Mouse (Mus musculus) forebrain, postnatal 0 days (tissue): Measurements from ENCODE around the gene Slc27a4. TPM values are rescaled to one million over a fixed set of nuclear protein-coding genes. Genes with fewer than 3 reads are reported as not detected.
A peak's percentile ranks its signal among the peaks of the same experiment; 100 is the strongest.
"Not testable (repeated sequence)": the region's sequence is repeated elsewhere in the genome, so short reads cannot be mapped to it uniquely, and the experiment has no call there.

Experiments
- ATAC-seq: fragments of 200-750 bp; cut with Nextera tagmentation; 2 replicates; pipeline ENCODE4 v1.8.0; 2017; ENCODE audit warnings: mild to moderate bottlenecking, moderate library complexity
- DNase-seq: peaks from one replicate; pipeline ENCODE4 v3.0.0-alpha.2; 2015
- H3K27ac ChIP-seq: fragments of 300-500 bp; sonication (generic); 2 replicates; pipeline ENCODE4 v1.5.1; 2014; ENCODE audit warnings: low read depth, mild to moderate bottlenecking, antibody characterized with exemption, low read length, moderate library complexity, mixed read lengths
- H3K27me3 ChIP-seq: fragments of 300-500 bp; sonication (generic); 2 replicates; pipeline ENCODE4 v1.6.1; 2014; ENCODE audit warnings: mild to moderate bottlenecking, low read length, mixed read lengths; ENCODE audit not compliant: insufficient read depth
- H3K36me3 ChIP-seq: fragments of 300-500 bp; sonication (generic); 2 replicates; pipeline ENCODE4 v1.6.1; 2014; ENCODE audit warnings: mild to moderate bottlenecking, moderate library complexity; ENCODE audit not compliant: insufficient read depth
- H3K4me1 ChIP-seq: fragments of 300-500 bp; sonication (generic); 2 replicates; pipeline ENCODE4 v1.6.1; 2014; ENCODE audit warnings: antibody characterized with exemption; ENCODE audit not compliant: insufficient read depth
- H3K4me2 ChIP-seq: fragments of 300-500 bp; sonication (generic); 2 replicates; pipeline ENCODE4 v1.6.1; 2014; ENCODE audit warnings: low read depth, mild to moderate bottlenecking, moderate library complexity
- H3K4me3 ChIP-seq: fragments of 300-500 bp; sonication (generic); 2 replicates; pipeline ENCODE4 v1.5.1; 2014; ENCODE audit warnings: low read depth, low read length, mixed read lengths
- H3K9ac ChIP-seq: fragments of 300-500 bp; sonication (generic); 2 replicates; pipeline ENCODE4 v1.6.1; 2014; ENCODE audit warnings: mild to moderate bottlenecking
- H3K9me3 ChIP-seq: fragments of 300-500 bp; sonication (generic); 2 replicates; pipeline ENCODE4 v1.6.1; 2016; ENCODE audit warnings: low read length
- CTCF ChIP-seq: sonication (generic); IDR thresholded peaks from 2 replicates; pipeline ENCODE4 v1.5.1; 2016; ENCODE audit warnings: antibody characterized with exemption, control low read depth, low read depth
- WGBS: fragments of 180-500 bp; shearing (Covaris S2); extraction: QIAGEN DNeasy Blood & Tissue Kit; methylation state at CpG from one replicate; pipeline ENCODE4 v1.1.7; 2014; 5-methylcytosine and 5-hydroxymethylcytosine counted together
- polyA plus RNA-seq: library from polyadenylated mRNA; unstranded; fragments of >200 nt; fragmentation: Nextera tagmentation; extraction: Ambion mirVana; gene quantifications from 2 replicates; pipeline ENCODE4 v1.2.1, GENCODE M21; 2015
- total RNA-seq: library from RNA; depleted of rRNA; stranded (reverse); fragments of >200 nt; gene quantifications from 2 replicates; pipeline ENCODE4 v1.2.3, GENCODE M21; 2014

Gene Slc27a4
- total and polyA plus RNA-seq, 2 experiments from 2014 or later: 40.3 to 82.9 TPM

GRCm38 (mm10) chr2:29771611-29772461, 30.6 kb upstream of the Slc27a4 start:
- ATAC-seq (no peak), DNase-seq (no peak)

GRCm38 (mm10) chr2:29773323-29773722, 29.1 kb upstream of the Slc27a4 start:
- no peak for DNase-seq
- H3K9ac ChIP-seq: no peak overlapping the region
- H3K27ac ChIP-seq: no peak overlapping the region
- 93% methylated on average over 4 of the region's 4 CpGs for WGBS
- H3K4me3 ChIP-seq: no peak overlapping the region
- no peak for ATAC-seq
- H3K9me3 ChIP-seq: no peaks in the 10 kb centered on the region
- no peaks in the 10 kb centered on the region for H3K27me3 ChIP-seq
- no peak for TF ChIP-seq CTCF
- peaks cover 23% of the 10 kb centered on the region for H3K36me3 ChIP-seq
- no peak overlapping the region for H3K4me2 ChIP-seq
- no peaks in the 10 kb centered on the region for H3K4me1 ChIP-seq

More at GRCm38 (mm10) chr2:29771611-29772461, 30.6 kb upstream of the Slc27a4 start:
- no peak overlapping the region for H3K9ac ChIP-seq
- H3K27ac ChIP-seq: no peak overlapping the region
- H3K27me3 ChIP-seq: no peaks in the 10 kb centered on the region
- peaks cover 8% of the 10 kb centered on the region for H3K36me3 ChIP-seq
- no peaks in the 10 kb centered on the region for H3K9me3 ChIP-seq
- WGBS: 88% methylated on average over 8 of the region's 8 CpGs
- TF ChIP-seq CTCF: no peak
- no peak overlapping the region for H3K4me2 ChIP-seq
- no peak overlapping the region for H3K4me3 ChIP-seq
- H3K4me1 ChIP-seq: no peaks in the 10 kb centered on the region

- H3K4me1 ChIP-seq, H3K27me3 ChIP-seq, ATAC-seq, H3K4me3 ChIP-seq, H3K27ac ChIP-seq, DNase-seq, H3K4me2 ChIP-seq, H3K9ac ChIP-seq, H3K9me3 ChIP-seq: not testable (repeated sequence)
- H3K36me3 ChIP-seq: peaks cover 88% of the 10 kb centered on the region
- WGBS: 98% methylated on average over 2 of the region's 2 CpGs
Observed at GRCm38 (mm10) chr2:29781256-29781655, 21.2 kb upstream of the Slc27a4 start.

- TF ChIP-seq CTCF: no peak
- no peak overlapping the region for H3K4me3 ChIP-seq
- no peak overlapping the region for H3K27ac ChIP-seq
- no peak overlapping the region for H3K9ac ChIP-seq
- DNase-seq: no peak
- H3K27me3 ChIP-seq: no peaks in the 10 kb centered on the region
- no peak overlapping the region for H3K4me2 ChIP-seq
- WGBS: 60% methylated on average over 4 of the region's 4 CpGs
- H3K4me1 ChIP-seq: peaks cover 7% of the 10 kb centered on the region; the same call in 1 of the 2 replicates
- no peaks in the 10 kb centered on the region for H3K9me3 ChIP-seq
- ATAC-seq: no peak
- H3K36me3 ChIP-seq: peaks cover 59% of the 10 kb centered on the region
Observed at GRCm38 (mm10) chr2:29784290-29784689, 18.1 kb upstream of the Slc27a4 start.

DNA sequence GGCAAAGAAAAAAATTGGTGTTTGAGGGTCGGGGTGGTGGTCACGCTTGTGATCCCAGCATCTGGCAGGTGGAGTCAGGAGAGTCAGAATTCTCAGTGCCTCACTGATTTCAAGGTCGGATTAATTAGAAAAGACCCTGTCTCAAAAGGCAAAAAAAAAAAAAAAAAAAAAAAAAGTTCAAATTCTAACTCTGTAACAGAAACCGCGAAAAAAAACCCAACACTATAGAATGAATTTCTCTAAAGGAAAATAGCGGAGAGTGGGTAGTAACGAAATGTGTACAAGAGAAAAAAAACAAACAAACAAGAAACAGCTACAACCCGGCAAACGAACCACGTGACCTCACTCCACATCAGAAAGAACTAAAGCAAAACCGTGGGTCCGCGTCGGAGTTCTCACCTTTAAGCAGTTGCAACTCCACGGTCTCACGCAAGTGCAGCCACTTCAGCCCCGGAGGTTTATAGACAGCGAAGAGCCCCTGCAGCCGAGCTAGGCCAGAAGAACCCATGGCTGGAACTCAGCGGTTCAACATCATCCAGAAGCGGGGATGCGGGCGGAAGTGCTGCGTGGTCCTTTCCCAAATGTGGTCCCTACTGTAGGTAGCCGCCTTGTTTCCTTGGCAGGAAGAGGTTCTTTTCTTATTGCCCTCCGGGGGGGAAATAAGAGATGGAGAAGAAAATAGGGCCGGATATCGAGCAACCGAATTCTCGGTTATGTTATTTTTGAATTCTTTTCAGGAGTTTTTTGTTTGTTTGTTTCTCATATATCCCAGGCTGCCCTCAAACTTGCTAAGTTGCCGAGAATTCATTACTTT, 15.1 kb upstream of the Slc27a4 start, which contains the start of gene Coq4:
TSS of gene Coq4 (plus strand) at position 390 of the 814 bp plus-strand sequence.
- peak within 1 kb of the TSS; percentile 82 for H3K27ac ChIP-seq
- no peaks in the 10 kb centered on the region for H3K27me3 ChIP-seq
- TF ChIP-seq CTCF: no peak
- peak; percentile 95 for ATAC-seq
- peaks cover 59% of the 10 kb centered on the region for H3K36me3 ChIP-seq
- peak within 1 kb of the TSS; percentile 83 for H3K4me2 ChIP-seq
- H3K4me3 ChIP-seq: peak within 1 kb of the TSS; percentile 58
- peak; percentile 95 for DNase-seq
- WGBS: 1% methylated on average over 31 of the region's 31 CpGs
- peak within 1 kb of the TSS; percentile 76 for H3K9ac ChIP-seq
- H3K9me3 ChIP-seq: no peaks in the 10 kb centered on the region
- peaks cover 7% of the 10 kb centered on the region; the same call in 1 of the 2 replicates for H3K4me1 ChIP-seq

GRCm38 (mm10) chr2:29787937-29788681, 14.3 kb upstream of the Slc27a4 start, which contains the start of gene Trub2:
Gene Trub2, minus strand, starts transcription at chr2:29788502.
- DNase-seq: peak; percentile 85
- Histone ChIP-seq H3K4me3 (peak within 1 kb of the TSS; percentile 58), H3K4me1 (peaks cover 7% of the 10 kb centered on the region; the same call in 1 of the 2 replicates), H3K27ac (peak within 1 kb of the TSS; percentile 82), H3K27me3 (no peaks in the 10 kb centered on the region), H3K9ac (peak within 1 kb of the TSS; percentile 76), H3K36me3 (peaks cover 59% of the 10 kb centered on the region), H3K9me3 (no peaks in the 10 kb centered on the region), H3K4me2 (peak within 1 kb of the TSS; percentile 83)
- no peak for TF ChIP-seq CTCF
- ATAC-seq: peak; percentile 91
- 1% methylated on average over 45 of the region's 45 CpGs for WGBS
